Mouse (Mus musculus) MEL (cell line): ENCODE results near the gene Cdc27. TPM values are rescaled to one million over a fixed set of nuclear protein-coding genes. Genes with fewer than 3 reads are reported as not detected.

ENCODE experiments used
- DNase-seq: peaks from one replicate; pipeline ENCODE4 v3.0.0; 2011; ENCODE audit warnings: low read depth, low spot score
- H3K27ac ChIP-seq: 2 replicates; pipeline ENCODE4 v1.5.1; 2012; ENCODE audit warnings: low read depth, mild to moderate bottlenecking, control low read depth, low read length, moderate library complexity; ENCODE audit not compliant: control insufficient read depth
- H3K27me3 ChIP-seq, 2 experiments: fragments of 150-350 bp in 1 of 2; sonication (generic) in 1 of 2; 2 replicates each; pipeline ENCODE4 v1.6.1; 2012; ENCODE audit warnings: low read length in 2 of 2, mild to moderate bottlenecking in 2 of 2, improper control_type of control experiment in 1 of 2, moderate library complexity in 1 of 2; ENCODE audit not compliant: insufficient read depth in 2 of 2, control insufficient read depth in 1 of 2
- H3K36me3 ChIP-seq, 2 experiments: 2 replicates each; pipeline ENCODE4 v1.6.1; 2012 to 2014; ENCODE audit warnings: low read length in 2 of 2, improper control_type of control experiment in 1 of 2, inconsistent platforms in 1 of 2, mild to moderate bottlenecking in 1 of 2; ENCODE audit not compliant: insufficient read depth in 2 of 2, control insufficient read depth in 1 of 2
- H3K4me1 ChIP-seq, 2 experiments: fragments of 150-350 bp in 1 of 2; sonication (generic) in 1 of 2; 2 replicates each; pipeline ENCODE4 v1.6.1; 2012; ENCODE audit warnings: low read length in 2 of 2, improper control_type of control experiment in 1 of 2, mild to moderate bottlenecking in 1 of 2; ENCODE audit not compliant: insufficient read depth in 2 of 2, control insufficient read depth in 1 of 2
- H3K4me3 ChIP-seq, 2 experiments: fragments of 150-350 bp in 1 of 2; sonication (generic) in 1 of 2; 2 replicates each; pipeline ENCODE4 v1.5.1; 2012; ENCODE audit warnings: low read depth in 2 of 2, low read length in 2 of 2, mild to moderate bottlenecking in 2 of 2, moderate library complexity in 2 of 2, control low read depth in 1 of 2, improper control_type of control experiment in 1 of 2; ENCODE audit not compliant: control insufficient read depth in 1 of 2, insufficient read depth in 1 of 2
- H3K79me2 ChIP-seq: 2 replicates; pipeline ENCODE4 v1.6.1; 2012; ENCODE audit warnings: mild to moderate bottlenecking, low read length, moderate library complexity; ENCODE audit not compliant: control insufficient read depth, poor library complexity, insufficient read depth
- H3K9ac ChIP-seq: 2 replicates; pipeline ENCODE4 v1.6.1; 2012; ENCODE audit warnings: low read depth, mild to moderate bottlenecking, control low read depth, low read length, moderate library complexity; ENCODE audit not compliant: control insufficient read depth, poor library complexity, severe bottlenecking
- H3K9me3 ChIP-seq: fragments of 150-350 bp; sonication (generic); replicated peaks from 2 replicates; pipeline ENCODE4 v1.6.1; 2012; ENCODE audit warnings: mild to moderate bottlenecking, low read length, improper control_type of control experiment, moderate library complexity; ENCODE audit not compliant: insufficient read depth
- BHLHE40 ChIP-seq: IDR thresholded peaks from 2 replicates; pipeline ENCODE4 v1.6.1; 2012; ENCODE audit warnings: low read depth, mild to moderate bottlenecking, inconsistent platforms, low read length, improper control_type of control experiment, borderline replicate concordance
- CHD1 ChIP-seq: IDR thresholded peaks from 2 replicates; pipeline ENCODE4 v1.6.1; 2012; ENCODE audit warnings: low read depth, mild to moderate bottlenecking, inconsistent platforms, low read length, improper control_type of control experiment
- CTCF ChIP-seq, 3 experiments: IDR thresholded peaks in 2 of 3; conservative IDR thresholded peaks in 1 of 3; 2 replicates each; pipeline ENCODE4 v1.5.1; 2011 to 2012; ENCODE audit warnings: low read length in 3 of 3, low read depth in 2 of 3, mild to moderate bottlenecking in 2 of 3, improper control_type of control experiment in 1 of 3, inconsistent platforms in 1 of 3, mixed read lengths in 1 of 3, moderate library complexity in 1 of 3; ENCODE audit not compliant: control insufficient read depth in 1 of 3, insufficient read depth in 1 of 3, poor library complexity in 1 of 3, severe bottlenecking in 1 of 3
- ELF1 ChIP-seq: IDR thresholded peaks from 2 replicates; pipeline ENCODE4 v1.6.1; 2014; ENCODE audit warnings: low read depth, mild to moderate bottlenecking, inconsistent platforms, low read length, improper control_type of control experiment, moderate library complexity
- EP300 ChIP-seq, 2 experiments: IDR thresholded peaks; 2 replicates each; pipeline ENCODE4 v1.6.1; 2011; ENCODE audit warnings: improper control_type of control experiment in 2 of 2, low read length in 2 of 2, low read depth in 1 of 2, mild to moderate bottlenecking in 1 of 2
- GATA1 ChIP-seq: IDR thresholded peaks from 2 replicates; pipeline ENCODE4 v1.6.1; 2011; ENCODE audit warnings: low read depth, low read length, improper control_type of control experiment
- HCFC1 ChIP-seq: IDR thresholded peaks from 2 replicates; pipeline ENCODE4 v1.6.1; 2012; ENCODE audit warnings: low read depth, mild to moderate bottlenecking, inconsistent platforms, low read length, improper control_type of control experiment, moderate library complexity
- KAT2A ChIP-seq: conservative IDR thresholded peaks from 2 replicates; pipeline ENCODE4 v1.6.1; 2012; ENCODE audit warnings: low read depth, low read length, improper control_type of control experiment, inconsistent platforms
- MAFK ChIP-seq: IDR thresholded peaks from 2 replicates; pipeline ENCODE4 v1.6.1; 2011; ENCODE audit warnings: low read depth, mild to moderate bottlenecking, low read length, improper control_type of control experiment, borderline replicate concordance
- MAZ ChIP-seq: IDR thresholded peaks from 2 replicates; pipeline ENCODE4 v1.6.1; 2012; ENCODE audit warnings: low read depth, mild to moderate bottlenecking, inconsistent platforms, low read length, improper control_type of control experiment
- MXI1 ChIP-seq: IDR thresholded peaks from 2 replicates; pipeline ENCODE4 v1.6.1; 2011; ENCODE audit warnings: mild to moderate bottlenecking, low read depth, low read length, improper control_type of control experiment
- POLR2A ChIP-seq, 2 experiments: IDR thresholded peaks; 2 replicates each; pipeline ENCODE4 v1.6.1; 2011 to 2012; ENCODE audit warnings: low read length in 2 of 2, mild to moderate bottlenecking in 2 of 2, control low read depth in 1 of 2, improper control_type of control experiment in 1 of 2, low read depth in 1 of 2, moderate library complexity in 1 of 2; ENCODE audit not compliant: control insufficient read depth in 1 of 2, insufficient read depth in 1 of 2, poor library complexity in 1 of 2
- POLR2AphosphoS2 ChIP-seq: IDR thresholded peaks from 2 replicates; pipeline ENCODE4 v1.6.1; 2011; ENCODE audit warnings: low read length, improper control_type of control experiment
- RAD21 ChIP-seq: IDR thresholded peaks from 2 replicates; pipeline ENCODE4 v1.6.1; 2011; ENCODE audit warnings: mild to moderate bottlenecking, low read depth, low read length, improper control_type of control experiment
- TBP ChIP-seq: IDR thresholded peaks from 2 replicates; pipeline ENCODE4 v1.8.0; 2011; ENCODE audit warnings: low read depth, low read length, improper control_type of control experiment
- UBTF ChIP-seq: IDR thresholded peaks from 2 replicates; pipeline ENCODE4 v1.6.1; 2012; ENCODE audit warnings: low read depth, mild to moderate bottlenecking, inconsistent platforms, low read length, improper control_type of control experiment, moderate library complexity, borderline replicate concordance; ENCODE audit not compliant: insufficient read depth
- ZKSCAN1 ChIP-seq: IDR thresholded peaks from 2 replicates; pipeline ENCODE4 v1.6.1; 2012; ENCODE audit warnings: low read depth, mild to moderate bottlenecking, inconsistent platforms, low read length, improper control_type of control experiment, moderate library complexity
- ZMIZ1 ChIP-seq: IDR thresholded peaks from 2 replicates; pipeline ENCODE4 v1.6.1; 2012; ENCODE audit warnings: low read depth, mild to moderate bottlenecking, inconsistent platforms, low read length, improper control_type of control experiment, moderate library complexity
- polyA plus RNA-seq, 2 experiments: library from polyadenylated mRNA; stranded (reverse) in 1 of 2; unstranded in 1 of 2; fragments of >175 nt in 1 of 2; fragments of >200 nt in 1 of 2; gene quantifications; 2 replicates each; pipeline versions ENCODE4 v1.2.1 to v1.2.4; 2012; ENCODE audit warnings: low replicate concordance in 2 of 2, low read depth in 1 of 2; ENCODE audit not compliant: insufficient read length in 2 of 2, insufficient read depth in 1 of 2, missing spikeins in 1 of 2
- total RNA-seq: library from RNA; depleted of rRNA; stranded (reverse); fragments of 300-350 nt; gene quantifications from 2 replicates; pipeline ENCODE4 v1.2.3, GENCODE M21; 2012

The Cdc27 gene
- total and polyA plus RNA-seq, 3 experiments = 24.4 to 180 (median 30.4) TPM

DNA sequence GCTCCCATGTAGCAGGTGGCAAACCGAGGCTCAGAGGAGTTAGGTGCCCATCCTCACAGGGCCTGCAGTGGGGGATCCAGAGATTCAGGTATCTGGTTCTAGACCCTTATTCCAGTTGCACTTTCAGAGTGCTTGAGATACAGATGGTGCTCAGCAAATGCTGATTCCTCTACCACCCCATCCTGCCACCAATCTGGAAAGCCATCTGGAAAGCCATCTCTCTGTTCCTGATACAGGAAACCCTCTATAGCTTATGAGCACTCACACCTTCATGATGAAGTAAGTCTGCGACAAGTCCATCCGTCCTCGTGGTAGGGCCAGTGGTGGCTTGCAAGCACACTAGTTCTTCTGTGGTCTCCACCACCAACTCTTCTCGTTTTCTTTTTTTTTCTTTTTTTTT is 30.2 kb upstream of the Cdc27 start:
- Histone ChIP-seq H3K4me1 (no peaks in the 10 kb centered on the region), H3K9me3 (no peaks in the 10 kb centered on the region), H3K36me3 (no peaks in the 10 kb centered on the region), H3K27me3 (peaks cover 0 to 2% of the 10 kb centered on the region in 2 experiments; a peak in 1 of 4 replicates), H3K27ac (no peak overlapping the region), H3K4me3 (no peak overlapping the region)
- DNase-seq = no peak
- TF ChIP-seq EP300 (IDR thresholded peaks at IDR 0.05; ENCODE audit: low read depth in 1 of 2, low read length in 2 of 2) (no peak), KAT2A (no peak), ZMIZ1 (no peak), GATA1 (no peak), POLR2A (IDR thresholded peaks at IDR 0.05; ENCODE audit: control insufficient read depth in 1 of 2, insufficient read depth in 1 of 2, low read depth in 1 of 2, low read length in 2 of 2, poor library complexity in 1 of 2) (no peak), BHLHE40 (no peak), TBP (no peak), MAFK (no peak), RAD21 (no peak), MAZ (no peak), HCFC1 (no peak)
- TF ChIP-seq, all 39 proteins: peak for 0
- Histone ChIP-seq H3K79me2 (no peaks in the 10 kb centered on the region), H3K9ac (no peak overlapping the region)

GRCm38 (mm10) chr11:104580091-104580490 is 29.7 kb upstream of the Cdc27 start:
- Histone ChIP-seq H3K4me1 (no peaks in the 10 kb centered on the region), H3K27me3 (peaks cover 0 to 2% of the 10 kb centered on the region in 2 experiments; a peak in 1 of 4 replicates), H3K9ac (no peak overlapping the region), H3K79me2 (no peaks in the 10 kb centered on the region), H3K9me3 (no peaks in the 10 kb centered on the region), H3K27ac (no peak overlapping the region), H3K4me3 (no peak overlapping the region), H3K36me3 (no peaks in the 10 kb centered on the region)
- TF ChIP-seq MXI1 = no peak
- no peak for TF ChIP-seq EP300 (IDR thresholded peaks at IDR 0.05; ENCODE audit: low read depth in 1 of 2, low read length in 2 of 2)
- no peak for TF ChIP-seq ZKSCAN1
- no peak for TF ChIP-seq POLR2AphosphoS2
- TF ChIP-seq CTCF (IDR thresholded peaks at IDR 0.05 in 2 of 3, conservative IDR thresholded peaks at IDR 0.05 in 1 of 3; ENCODE audit: control insufficient read depth in 1 of 3, insufficient read depth in 1 of 3, low read depth in 2 of 3, low read length in 3 of 3, poor library complexity in 1 of 3, severe bottlenecking in 1 of 3) = no peak
- no peak for TF ChIP-seq TBP
- TF ChIP-seq UBTF = no peak
- TF ChIP-seq ELF1 = no peak
- no peak for TF ChIP-seq HCFC1
- TF ChIP-seq MAFK = no peak
- no peak for TF ChIP-seq CHD1
- no peak for TF ChIP-seq RAD21
- no peak for DNase-seq
